Mouse (Mus musculus): ENCODE results near the gene Ldb2.

Ldb2 gene

GRCm38 (mm10) chr5:44719872-44720271, 79.6 kb downstream of the Ldb2 start:
- DNase-seq (ENCODE audit: low spot score in 2 of 2): peak in 1 of 2 experiments; percentile 25

GRCm38 (mm10) chr5:44714508-44714907, 85.0 kb downstream of the Ldb2 start:
- no peak for DNase-seq (ENCODE audit: low spot score in 2 of 2)

GRCm38 (mm10) chr5:44713181-44713789, 86.2 kb downstream of the Ldb2 start:
- DNase-seq (ENCODE audit: low spot score in 2 of 2): no peak

GRCm38 (mm10) chr5:44711211-44711610, 88.3 kb downstream of the Ldb2 start:
- DNase-seq (ENCODE audit: low spot score in 2 of 2): no peak

- DNase-seq (ENCODE audit: low spot score in 2 of 2): no peak
Measured at GRCm38 (mm10) chr5:44710132-44710871, 89.2 kb downstream of the Ldb2 start.

GRCm38 (mm10) chr5:44709276-44709675, 90.2 kb downstream of the Ldb2 start:
- no peak for DNase-seq (ENCODE audit: low spot score in 2 of 2)

- no peak for DNase-seq (ENCODE audit: low spot score in 2 of 2)
Measured at GRCm38 (mm10) chr5:44707946-44708345, 91.5 kb downstream of the Ldb2 start.

- DNase-seq (ENCODE audit: low spot score in 2 of 2): no peak
Measured at GRCm38 (mm10) chr5:44706997-44707698, 92.3 kb downstream of the Ldb2 start.

- DNase-seq (ENCODE audit: low spot score in 2 of 2): no peak
Measured at GRCm38 (mm10) chr5:44697993-44698392, 101.5 kb downstream of the Ldb2 start.

GRCm38 (mm10) chr5:44696548-44696947, 102.9 kb downstream of the Ldb2 start:
- no peak for DNase-seq (ENCODE audit: low spot score in 2 of 2)

- DNase-seq (ENCODE audit: low spot score in 2 of 2): no peak
Measured at GRCm38 (mm10) chr5:44693674-44694073, 105.8 kb downstream of the Ldb2 start.

GRCm38 (mm10) chr5:44686344-44686743, 113.1 kb downstream of the Ldb2 start:
- no peak for DNase-seq (ENCODE audit: low spot score in 2 of 2)

- no peak for DNase-seq (ENCODE audit: low spot score in 2 of 2)
Measured at GRCm38 (mm10) chr5:44681054-44681638, 118.3 kb downstream of the Ldb2 start.

GRCm38 (mm10) chr5:44677814-44678213, 121.7 kb downstream of the Ldb2 start:
- no peak for DNase-seq (ENCODE audit: low spot score in 2 of 2)

GRCm38 (mm10) chr5:44676145-44676754, 123.2 kb downstream of the Ldb2 start:
- DNase-seq (ENCODE audit: low spot score in 2 of 2): no peak

- DNase-seq (ENCODE audit: low spot score in 2 of 2): no peak
Measured at GRCm38 (mm10) chr5:44670336-44670735, 129.1 kb downstream of the Ldb2 start.

- no peak for DNase-seq (ENCODE audit: low spot score in 2 of 2)
Measured at GRCm38 (mm10) chr5:44667907-44668306, 131.6 kb downstream of the Ldb2 start.

GRCm38 (mm10) chr5:44667383-44667782, 132.1 kb downstream of the Ldb2 start:
- DNase-seq (ENCODE audit: low spot score in 2 of 2): no peak

- peak in 1 of 2 experiments; percentile 33 for DNase-seq (ENCODE audit: low spot score in 2 of 2)
Measured at GRCm38 (mm10) chr5:44659651-44660050, 139.8 kb downstream of the Ldb2 start.

- no peak for DNase-seq (ENCODE audit: low spot score in 2 of 2)
Measured at GRCm38 (mm10) chr5:44656707-44657106, 142.8 kb downstream of the Ldb2 start.

GRCm38 (mm10) chr5:44654403-44654802, 145.1 kb downstream of the Ldb2 start:
- DNase-seq (ENCODE audit: low spot score in 2 of 2): no peak

GRCm38 (mm10) chr5:44646842-44647190, 152.7 kb downstream of the Ldb2 start:
- DNase-seq (ENCODE audit: low spot score in 2 of 2): no peak
